Mouse (Mus musculus) mature B cell (primary cell): ENCODE results near the gene Scube2.

Experiments used
- in situ Hi-C: fragments of 300-500 bp; cut with MboI; formaldehyde crosslinking; loops from 2 replicates; pipeline ENCODE4 v1.14.3; 2019

The Scube2 gene

DNA sequence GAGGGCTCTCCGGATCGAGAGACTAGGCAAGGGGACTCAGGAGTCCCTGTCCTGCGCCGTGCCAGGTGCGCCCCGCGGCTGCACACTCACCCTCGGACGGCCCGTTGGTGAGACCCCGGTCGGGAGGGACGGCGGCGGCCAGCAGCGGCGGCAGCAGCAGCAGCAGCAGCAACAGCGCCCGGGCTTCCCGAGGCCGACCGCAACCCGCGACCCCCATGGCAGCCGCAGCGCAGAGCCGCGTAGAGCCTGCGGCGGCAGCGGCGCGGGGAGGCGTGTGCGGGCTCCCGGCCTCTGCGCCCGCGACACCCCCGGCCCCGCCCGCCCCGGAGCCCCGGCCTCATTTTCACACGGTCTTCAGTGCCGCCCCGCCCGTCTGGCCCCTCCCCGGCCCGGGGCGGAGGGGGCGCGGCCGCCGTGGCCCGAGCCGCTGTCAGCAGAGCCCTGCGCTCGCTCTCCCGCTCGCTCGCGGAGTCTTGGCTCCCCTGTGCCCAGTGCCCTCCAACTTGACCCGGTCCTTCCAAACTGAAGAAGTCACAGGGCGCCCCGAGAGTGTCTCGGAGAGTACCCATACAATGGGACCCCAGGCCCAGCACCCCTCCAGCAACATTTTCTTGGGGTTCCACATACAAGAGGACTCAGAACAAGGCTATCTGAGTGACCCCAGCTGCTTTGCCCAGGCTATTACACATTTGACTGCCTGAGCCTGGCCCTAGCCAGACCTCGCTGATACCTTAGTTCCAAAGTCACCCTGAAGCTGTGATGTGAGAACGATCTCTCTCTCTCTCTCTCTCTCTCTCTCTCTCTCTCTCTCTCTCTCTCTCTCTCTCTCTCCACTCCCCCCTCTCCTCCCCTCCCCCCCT lies at the start of gene Scube2:
Gene Scube2 (minus strand): TSS at position 310 of the 860 bp plus-strand sequence.
- in situ Hi-C loops: no loop called here

DNA sequence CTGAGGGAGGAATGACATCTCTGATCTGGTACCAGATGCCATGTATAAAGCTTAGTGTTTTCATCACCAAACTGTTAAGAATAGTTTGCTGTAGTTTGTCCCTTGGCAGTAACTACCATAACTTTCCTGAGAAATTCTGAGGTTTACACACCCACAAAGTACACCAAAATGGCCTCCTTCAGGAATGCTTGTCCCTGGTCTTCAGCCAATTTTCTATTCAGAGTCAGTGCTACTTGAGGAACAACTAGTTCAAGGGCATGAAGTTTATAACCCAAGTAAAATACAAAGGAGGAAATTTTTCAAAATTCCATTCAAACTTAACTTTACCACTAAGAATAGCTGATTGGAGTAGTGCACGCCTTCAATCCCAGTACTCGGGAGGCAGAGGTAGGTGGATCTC lies 40.7 kb upstream of the Scube2 start:
- in situ Hi-C loops: no loop called here

DNA sequence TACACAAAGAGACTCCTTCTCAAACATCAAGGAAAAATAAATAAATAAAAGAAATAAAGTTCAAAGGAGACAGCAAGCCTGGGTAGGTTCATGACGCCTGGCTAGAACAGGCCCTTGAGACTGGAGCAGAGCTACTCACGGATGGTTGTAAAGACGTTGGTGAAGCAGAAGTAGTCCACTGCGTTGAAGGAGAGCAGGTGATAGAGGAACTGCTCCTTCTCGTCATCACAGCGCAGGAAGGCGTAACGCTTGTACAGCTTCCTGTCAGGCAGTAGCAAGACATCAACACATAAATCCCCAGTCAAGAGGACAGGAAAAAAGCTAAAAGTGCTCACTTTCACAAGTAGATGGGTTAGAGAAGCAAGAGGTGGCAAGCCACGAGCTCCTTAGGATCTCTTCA lies 35.4 kb upstream of the Scube2 start:
- in situ Hi-C loops: no loop called here

DNA sequence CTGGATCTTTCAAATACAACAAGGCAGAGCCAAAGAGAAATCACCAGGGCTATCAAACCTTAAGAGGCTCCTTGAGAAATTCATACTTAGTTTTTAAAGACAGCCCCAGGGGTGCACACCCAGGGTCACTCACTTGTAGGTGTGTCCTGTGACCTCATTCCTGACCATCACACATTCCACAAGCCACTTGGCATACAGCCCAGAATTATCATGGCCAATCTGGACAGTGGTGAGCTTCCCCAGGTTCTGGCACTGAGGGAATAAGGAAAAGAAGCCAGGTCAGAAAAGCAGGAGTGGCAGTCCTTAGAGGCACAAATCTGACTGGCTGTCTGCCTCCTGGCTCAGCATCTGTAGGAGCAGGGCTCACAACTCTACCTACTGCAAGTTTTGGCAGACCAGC lies 33.4 kb upstream of the Scube2 start:
- in situ Hi-C loops: no loop called here

DNA sequence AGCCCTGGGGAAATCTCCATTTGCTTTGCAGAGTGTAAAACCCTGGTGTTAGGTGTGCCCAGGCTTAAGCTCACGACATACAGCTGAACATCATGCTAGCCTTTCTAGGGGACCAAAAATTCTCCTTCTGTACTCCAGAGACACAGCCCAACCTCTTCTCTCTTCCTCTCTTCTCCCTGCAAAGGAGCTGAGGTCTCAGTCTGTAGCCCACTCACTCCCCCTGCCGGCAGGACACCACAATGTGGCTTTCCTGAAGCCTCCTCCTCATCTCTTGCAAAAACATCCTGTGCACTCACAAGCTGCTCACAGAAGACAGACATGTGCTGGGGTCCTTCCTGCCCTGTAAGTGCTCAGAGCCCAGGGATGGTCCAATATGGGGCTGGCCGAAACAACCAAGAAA lies 27.1 kb upstream of the Scube2 start:
- in situ Hi-C loops: no loop called here

DNA sequence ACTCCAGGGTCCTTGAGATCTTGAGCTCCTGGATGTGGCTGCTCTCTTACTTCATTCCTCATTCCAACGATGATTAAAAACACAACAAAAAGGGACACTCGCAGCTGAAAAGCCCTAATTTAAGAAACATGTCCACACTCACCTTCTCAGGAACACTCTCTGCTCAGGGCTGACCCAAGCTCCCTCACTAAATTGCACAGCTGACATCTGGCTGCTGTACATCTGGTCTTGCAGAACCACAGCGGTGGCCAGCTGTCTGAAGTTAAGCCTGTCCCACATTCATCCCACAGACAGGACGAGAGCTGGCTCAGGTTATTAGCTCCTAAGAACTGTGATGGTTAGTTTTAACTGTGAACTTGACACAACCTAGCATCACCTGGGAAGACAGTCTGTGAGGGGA lies 26.3 kb upstream of the Scube2 start:
- in situ Hi-C loops: no loop called here

DNA sequence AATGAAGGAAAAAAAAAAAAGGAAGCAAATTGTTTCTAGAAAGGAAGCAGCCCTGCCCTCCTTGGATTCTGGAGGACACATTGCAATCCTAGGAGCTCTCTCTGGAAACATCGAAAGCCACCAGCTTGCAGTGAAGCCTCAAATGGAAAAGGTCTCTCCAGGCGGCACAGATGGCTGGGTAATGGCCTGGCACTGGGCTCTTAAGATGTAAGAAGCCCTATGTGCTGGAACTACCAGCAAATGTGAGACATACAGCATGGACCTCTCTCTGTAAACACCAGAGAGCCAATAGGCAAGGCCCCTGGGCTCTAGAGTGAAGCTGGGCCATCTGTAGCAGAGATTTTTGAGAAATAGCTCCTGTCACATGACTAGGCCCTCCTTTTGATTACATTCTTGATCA lies 24.8 kb upstream of the Scube2 start:
- in situ Hi-C loops: no loop called here

DNA sequence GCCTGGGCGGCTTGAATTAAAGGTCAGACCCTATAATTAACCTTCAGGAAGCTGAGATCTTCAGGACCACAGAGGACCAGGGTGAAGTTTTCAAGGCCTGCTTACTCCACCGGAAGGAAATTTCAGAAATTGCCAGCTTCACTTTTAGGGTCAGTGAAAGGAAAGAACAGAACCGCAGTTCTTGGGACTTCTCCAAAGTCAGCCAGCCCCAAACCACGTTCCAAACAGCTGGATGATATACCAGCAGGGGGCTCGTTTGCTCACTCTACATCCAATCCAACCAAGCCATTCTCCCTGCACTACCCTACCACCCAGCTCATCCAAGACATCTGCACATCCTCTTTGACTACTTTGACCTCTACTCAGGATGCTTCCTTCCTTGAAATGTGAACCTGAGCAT lies 23.8 kb upstream of the Scube2 start:
- in situ Hi-C loops: no loop called here

DNA sequence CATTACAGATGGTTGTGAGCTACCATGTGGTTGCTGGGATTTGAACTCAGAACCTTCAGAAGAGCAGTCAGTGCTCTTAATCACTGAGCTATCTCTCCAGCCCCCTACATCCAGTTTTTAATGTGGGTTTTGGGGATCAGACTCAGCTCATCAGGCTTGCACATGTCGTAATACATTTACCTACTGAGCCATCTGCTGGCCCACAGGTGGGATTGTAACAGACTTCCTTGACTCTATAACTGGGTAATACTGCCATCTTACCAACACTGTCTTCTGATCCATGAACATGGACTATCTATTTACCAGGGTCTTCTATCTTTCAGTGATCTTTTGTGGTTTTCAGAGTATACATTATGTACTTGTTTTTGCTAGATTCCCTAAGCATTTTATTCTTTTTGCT lies 20.8 kb upstream of the Scube2 start:
- in situ Hi-C loops: no loop called here

DNA sequence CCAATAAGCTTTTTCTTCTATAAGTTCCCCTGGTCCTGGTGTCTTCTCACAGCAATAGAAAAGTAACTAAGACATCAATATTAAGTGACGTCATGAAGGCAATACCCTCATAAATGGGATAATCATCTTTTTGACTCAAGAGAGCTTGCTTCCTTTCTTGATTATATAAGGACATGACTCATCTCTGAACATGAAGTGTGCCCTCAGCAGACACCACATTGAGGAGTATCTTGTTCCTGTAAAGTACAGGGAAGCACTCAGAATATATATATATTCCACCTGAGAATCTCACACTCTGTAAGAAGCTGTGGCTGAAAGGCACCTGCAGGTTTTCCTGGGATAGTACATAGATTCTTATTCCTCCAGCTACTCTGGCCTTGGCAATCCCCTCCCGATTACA lies 17.1 kb upstream of the Scube2 start:
- in situ Hi-C loops: no loop called here

DNA sequence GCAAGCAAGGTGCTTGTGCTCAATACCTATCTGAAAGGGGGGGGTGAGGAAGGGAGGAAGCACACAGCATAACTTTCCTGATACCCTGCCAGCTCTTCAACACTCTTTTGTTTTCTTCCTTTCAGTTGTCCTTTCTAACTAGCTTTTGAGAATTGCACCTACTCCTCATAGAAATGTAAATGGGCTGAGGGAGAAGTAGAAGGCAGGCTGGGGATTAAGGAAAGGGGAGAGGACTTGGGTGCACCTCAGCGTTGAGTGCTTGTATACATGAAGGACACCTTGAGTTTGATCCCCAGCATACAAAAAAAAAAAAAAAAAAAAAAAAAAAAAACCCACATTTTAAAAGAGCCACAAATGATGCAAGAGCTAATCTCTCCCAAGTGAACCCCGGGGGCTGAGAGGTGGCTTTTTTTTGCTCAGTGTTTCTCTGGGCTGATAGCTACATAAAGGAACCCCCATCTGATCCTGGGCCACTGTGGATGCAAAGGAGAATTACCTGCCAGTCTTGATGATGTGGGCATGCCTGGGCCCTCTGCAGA lies 16.2 kb upstream of the Scube2 start:
- in situ Hi-C loops: no loop called here

DNA sequence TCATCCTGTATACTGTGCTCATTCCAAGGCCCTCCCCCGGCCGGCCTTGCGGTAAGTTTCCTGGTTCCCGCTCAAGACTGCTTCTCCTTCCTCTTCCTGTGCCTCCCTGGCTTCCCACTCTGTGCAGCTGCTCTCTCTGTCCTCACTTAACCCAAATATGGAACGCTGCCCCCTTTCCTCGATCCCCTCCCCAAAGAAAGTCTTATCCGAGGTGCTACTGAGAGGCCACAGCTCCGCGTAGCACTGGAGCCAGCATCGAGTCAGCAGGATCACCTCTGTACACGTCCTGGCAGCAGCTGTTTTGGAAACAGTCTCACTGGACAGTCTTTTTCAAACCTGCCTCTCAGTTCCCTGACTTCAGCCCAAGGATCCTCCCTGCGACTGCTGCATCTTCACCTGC lies 13.7 kb upstream of the Scube2 start:
- in situ Hi-C loops: no loop called here

DNA sequence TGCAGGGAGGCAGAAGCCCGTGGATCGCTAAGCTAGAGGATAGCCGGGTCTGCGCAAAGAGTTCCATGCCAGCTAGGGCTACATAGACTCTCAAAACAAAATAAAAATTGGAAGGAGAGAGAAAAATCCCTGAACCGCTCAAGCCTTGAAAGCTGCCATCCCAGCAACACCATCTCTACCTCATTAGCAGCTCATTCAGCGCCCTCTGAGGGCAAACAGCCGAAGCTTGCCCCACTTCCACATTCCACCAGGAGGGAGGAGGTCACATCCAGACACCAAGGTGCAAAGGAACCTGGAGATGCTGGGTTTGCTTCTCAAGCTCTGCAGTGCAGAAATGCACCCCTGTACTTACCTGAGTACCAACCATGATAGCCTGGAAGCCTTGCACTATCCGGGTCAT lies 10.6 kb upstream of the Scube2 start:
- in situ Hi-C loops: no loop called here

DNA sequence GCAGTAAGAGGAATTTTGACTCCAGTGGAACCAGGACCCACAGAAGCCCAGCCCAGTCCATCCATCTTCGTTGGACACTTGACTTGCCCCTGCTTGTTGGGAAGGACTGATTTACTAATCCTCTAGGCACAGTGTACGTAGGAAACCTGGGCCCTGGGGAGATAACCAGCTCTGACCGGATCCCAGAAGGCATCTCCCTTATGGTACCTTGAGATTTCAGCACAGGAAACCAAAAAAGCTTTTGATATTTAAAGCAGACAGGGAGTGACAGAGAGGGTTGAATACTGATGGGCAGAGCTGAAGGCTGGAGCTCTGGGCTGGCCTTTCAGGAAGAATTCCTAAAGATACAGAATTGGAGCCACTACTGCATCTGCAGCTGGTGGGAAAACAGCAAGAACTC lies 10.1 kb upstream of the Scube2 start:
- in situ Hi-C loops: no loop called here

DNA sequence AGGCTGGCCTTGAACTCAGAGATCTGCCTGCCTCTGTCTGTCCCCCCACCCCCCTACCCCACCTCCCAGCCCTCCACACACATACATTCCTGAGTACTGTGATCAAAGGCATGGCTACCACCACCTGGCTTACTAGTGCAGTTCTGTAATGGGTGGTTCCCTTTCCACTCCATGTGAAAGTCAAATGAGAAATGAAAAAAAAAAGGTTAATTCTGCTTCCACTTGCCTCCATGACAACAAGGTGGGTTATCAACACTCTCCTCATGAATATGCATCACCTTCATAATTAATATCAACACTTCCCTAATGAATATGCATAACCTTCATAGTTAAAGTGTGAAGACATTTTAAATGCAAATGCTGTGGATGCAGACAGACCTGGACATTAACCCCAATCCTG lies 9.6 kb upstream of the Scube2 start:
- in situ Hi-C loops: no loop called here

DNA sequence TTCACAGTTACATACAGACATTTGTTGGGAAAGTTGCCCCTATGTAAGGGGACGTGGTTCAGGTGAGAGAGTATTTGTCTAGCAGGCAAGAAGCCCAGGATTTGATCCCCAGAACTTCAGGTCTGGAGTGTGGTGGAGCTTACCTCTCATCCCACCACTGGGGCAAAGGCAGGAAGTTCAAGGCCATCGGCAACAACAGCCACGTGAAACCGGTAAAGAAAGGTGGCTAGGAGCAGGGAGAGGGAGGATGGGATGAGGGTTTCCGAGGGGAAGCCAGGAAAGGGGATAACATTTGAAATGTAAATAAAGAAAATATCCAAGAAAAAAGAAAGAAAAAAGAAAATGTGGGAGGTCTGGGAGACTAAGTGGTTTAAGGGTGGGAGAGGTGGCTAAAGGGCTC lies 7.7 kb upstream of the Scube2 start:
- in situ Hi-C loops: no loop called here

DNA sequence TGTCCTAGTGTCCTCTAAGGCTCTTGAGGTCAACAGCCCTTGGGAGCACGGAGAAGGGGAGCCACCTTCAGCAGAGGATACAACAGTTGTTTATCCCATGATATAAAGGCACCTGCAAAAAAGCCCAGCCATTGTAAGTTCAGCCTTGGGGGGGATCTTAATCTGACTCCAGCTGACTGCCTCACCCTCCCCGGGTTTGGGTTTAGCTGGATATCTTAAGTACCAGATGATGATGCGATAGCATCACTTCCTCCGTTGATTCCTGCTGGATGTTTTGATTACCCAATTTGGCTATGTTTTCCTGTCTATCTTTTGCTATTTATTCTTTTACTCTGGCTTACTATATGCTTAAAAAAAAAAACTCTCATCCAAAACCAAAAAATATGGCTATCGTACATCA lies 5.8 kb upstream of the Scube2 start:
- in situ Hi-C loops: no loop called here

DNA sequence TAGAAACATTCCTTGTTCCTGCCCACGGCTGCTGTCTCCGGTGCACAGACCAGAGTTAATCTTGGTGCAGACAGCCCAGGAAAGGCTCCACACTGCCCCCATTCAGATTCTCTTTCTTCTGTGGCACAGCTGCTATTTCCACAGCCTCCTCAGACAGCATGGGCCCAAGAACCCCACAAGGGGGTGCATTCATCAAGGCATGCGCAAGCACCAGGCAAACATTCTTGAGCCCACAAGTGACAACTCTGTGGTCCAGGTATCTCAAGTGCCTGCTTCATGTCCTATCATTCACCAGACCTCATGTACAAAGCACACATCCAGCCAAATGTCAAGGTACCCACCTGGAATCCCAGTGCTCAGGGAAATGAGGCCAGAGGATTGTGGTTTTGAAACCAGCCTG lies 3.0 kb upstream of the Scube2 start:
- in situ Hi-C loops: no loop called here

DNA sequence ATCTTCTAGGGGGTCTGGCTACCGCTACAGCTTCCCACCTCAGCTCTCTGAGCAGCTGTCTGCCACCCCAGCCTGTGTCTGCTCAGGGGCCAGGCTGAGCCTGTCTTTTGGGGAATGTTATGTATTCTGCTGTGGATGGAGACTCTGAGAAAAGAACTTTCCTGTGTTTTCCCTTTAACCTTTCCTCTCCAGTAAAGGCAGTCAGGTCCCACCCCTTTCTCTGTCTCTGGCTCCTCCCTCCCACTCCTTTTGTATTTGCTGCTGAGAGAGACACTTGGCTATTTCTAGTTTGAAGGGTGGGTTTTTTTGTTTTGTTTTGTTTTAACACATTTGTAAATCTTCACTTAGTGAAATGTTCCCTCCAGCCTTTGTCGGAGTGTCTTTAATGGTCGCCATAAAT lies 1.2 kb upstream of the Scube2 start:
- in situ Hi-C loops: no loop called here

DNA sequence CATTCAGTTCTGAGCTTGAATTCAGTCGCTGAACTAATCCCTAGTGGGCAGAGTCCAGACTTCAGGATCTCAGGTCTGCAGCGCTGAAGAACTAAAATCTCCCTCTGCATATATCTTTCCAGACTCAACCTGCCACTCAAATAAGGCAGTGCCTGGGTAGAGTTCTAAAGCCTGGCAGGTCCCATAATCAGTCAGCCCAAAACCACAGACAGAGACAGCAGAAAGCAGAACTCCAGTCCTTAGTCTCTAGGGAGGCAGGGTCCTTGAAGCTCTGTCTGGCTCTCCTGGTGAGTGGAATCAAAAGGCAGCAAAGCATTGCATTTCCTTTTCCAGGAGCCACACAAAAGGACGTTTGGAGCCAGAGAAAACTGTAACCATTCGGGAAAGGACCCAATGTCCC lies 1.9 kb downstream of the Scube2 start:
- in situ Hi-C loops: no loop called here

DNA sequence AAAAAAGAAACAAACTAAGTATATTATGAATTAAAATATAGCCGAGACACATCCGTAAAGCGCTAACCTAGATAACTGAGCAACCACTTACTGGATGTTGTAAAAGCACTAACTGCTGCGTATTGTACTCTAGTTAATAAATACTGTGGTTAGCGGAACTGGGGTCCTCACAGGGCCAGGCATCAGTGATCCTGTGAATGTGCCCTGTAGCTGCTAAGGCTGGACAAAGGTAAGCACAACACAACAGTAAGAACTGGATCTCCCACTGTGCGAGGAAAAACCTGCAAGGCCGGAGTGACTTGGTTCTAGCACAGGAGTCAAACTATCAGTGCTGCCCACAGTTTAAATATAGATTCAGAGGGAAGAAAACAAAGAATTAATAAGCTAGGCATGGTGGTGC lies 5.3 kb downstream of the Scube2 start:
- in situ Hi-C loops: no loop called here

DNA sequence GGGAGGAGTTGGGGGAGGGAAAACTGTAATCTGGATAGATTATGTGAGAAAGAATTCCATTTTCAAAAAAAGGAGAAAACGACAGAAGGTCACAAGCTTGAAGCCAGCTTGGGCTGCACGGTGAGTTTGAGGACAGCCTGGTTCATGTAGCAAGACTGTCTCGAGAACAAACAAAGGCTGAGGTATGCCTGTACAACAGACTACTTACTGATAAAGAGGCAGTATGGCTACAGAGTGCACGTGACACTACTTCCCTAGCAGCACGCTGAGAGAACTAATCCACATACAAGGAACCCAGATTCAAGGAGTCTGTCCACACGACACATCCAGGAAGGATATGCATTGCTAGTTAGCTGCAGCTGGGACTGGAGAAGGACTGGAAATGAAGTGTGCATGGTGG lies 6.1 kb downstream of the Scube2 start:
- in situ Hi-C loops: no loop called here

DNA sequence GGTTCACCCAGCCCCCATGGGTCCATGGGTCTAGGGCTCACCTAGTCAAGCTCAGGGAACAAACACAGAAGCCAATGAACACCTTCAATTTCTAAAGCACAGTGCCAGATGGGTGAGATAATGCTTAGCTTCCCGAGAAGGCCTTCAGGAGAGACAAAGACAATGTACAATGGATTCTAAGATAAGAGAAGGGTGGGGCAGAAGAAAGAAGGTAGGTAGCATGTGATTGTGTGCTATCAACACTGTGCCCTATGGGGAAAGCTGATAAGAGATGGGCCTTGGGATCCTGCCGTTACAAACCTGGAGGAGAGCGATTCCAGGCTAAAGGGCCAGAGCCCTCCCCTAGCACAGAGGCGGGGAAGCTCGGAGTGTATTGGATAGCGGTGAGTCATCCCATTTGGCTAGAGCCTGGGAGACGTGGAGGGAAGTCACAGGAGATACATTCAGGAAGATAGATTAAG lies 12.7 kb downstream of the Scube2 start:
- in situ Hi-C loops: no loop called here

DNA sequence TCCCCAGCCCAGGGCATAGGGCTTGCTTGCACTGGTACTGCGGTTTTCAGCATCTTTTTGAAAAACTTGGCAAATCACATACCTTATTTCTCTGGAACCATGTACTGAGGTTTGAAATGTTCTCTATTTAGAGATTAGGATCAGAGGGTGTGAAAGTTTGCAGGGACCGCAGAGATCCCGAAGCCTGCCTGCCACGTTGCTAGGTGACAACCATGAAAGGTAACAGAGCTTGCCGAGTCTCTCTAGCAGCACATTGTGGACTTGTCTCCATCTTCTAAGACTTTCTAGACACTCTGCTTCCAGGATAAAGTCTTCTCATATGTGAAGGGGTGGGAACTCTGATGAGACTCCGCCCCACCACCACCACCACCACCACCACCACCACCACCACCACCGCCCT lies 13.5 kb downstream of the Scube2 start:
- in situ Hi-C loops: no loop called here
